Mouse (Mus musculus) stomach, embryonic 15.5 days (tissue): ENCODE measurements around the gene Rdh1. TPM values are rescaled to one million over a fixed set of nuclear protein-coding genes. Genes with fewer than 3 reads are reported as not detected.
"Not testable (repeated sequence)": the region's sequence is repeated elsewhere in the genome, so short reads cannot be mapped to it uniquely, and the experiment has no call there.

Source experiments
- ATAC-seq: fragments of 200-750 bp; cut with Nextera tagmentation; 2 replicates; pipeline ENCODE4 v1.8.0; 2017; ENCODE audit warnings: low read depth, moderate number of reproducible peaks, moderate TSS enrichment; ENCODE audit not compliant: insufficient read depth, low FRiP score
- H3K27ac ChIP-seq: fragments of 300-500 bp; sonication (generic); 2 replicates; pipeline ENCODE4 v1.5.1; 2015; ENCODE audit warnings: mild to moderate bottlenecking, inconsistent platforms
- H3K27me3 ChIP-seq: fragments of 300-500 bp; sonication (generic); replicated peaks from 2 replicates; pipeline ENCODE4 v1.6.1; 2015; ENCODE audit warnings: inconsistent platforms
- H3K36me3 ChIP-seq: fragments of 300-500 bp; sonication (generic); 2 replicates; pipeline ENCODE4 v1.6.1; 2015; ENCODE audit warnings: inconsistent platforms
- H3K4me1 ChIP-seq: fragments of 300-500 bp; sonication (generic); 2 replicates; pipeline ENCODE4 v1.6.1; 2015; ENCODE audit warnings: inconsistent platforms
- H3K4me2 ChIP-seq: fragments of 300-500 bp; sonication (generic); 2 replicates; pipeline ENCODE4 v1.6.1; 2015; ENCODE audit warnings: mild to moderate bottlenecking, inconsistent platforms
- H3K4me3 ChIP-seq: fragments of 300-500 bp; sonication (generic); replicated peaks from 2 replicates; pipeline ENCODE4 v1.5.1; 2015; ENCODE audit warnings: inconsistent platforms
- H3K9ac ChIP-seq: fragments of 300-500 bp; sonication (generic); 2 replicates; pipeline ENCODE4 v1.6.1; 2015; ENCODE audit warnings: inconsistent platforms
- H3K9me3 ChIP-seq: fragments of 300-500 bp; sonication (generic); 2 replicates; pipeline ENCODE4 v1.6.1; 2016; ENCODE audit warnings: inconsistent platforms
- WGBS: fragments of 180-500 bp; shearing (Covaris S2); methylation state at CpG from one replicate; pipeline ENCODE4 v1.1.7; 2015; 5-methylcytosine and 5-hydroxymethylcytosine counted together
- polyA plus RNA-seq: library from polyadenylated mRNA; unstranded; fragments of >200 nt; fragmentation: Nextera tagmentation; extraction: Ambion mirVana; gene quantifications from 2 replicates; pipeline ENCODE4 v1.2.1, GENCODE M21; 2015

Gene Rdh1
- polyA plus RNA-seq, 1 experiment from 2014 or later, result 0.03 TPM

- H3K27me3 ChIP-seq, result no peaks in the 10 kb centered on the region
- H3K4me3 ChIP-seq, result no peak within 1 kb of the TSS
- H3K27ac ChIP-seq, result no peak within 1 kb of the TSS
- no peaks in the 10 kb centered on the region for H3K9me3 ChIP-seq
- H3K36me3 ChIP-seq, result peaks cover 10% of the 10 kb centered on the region; the same call in 1 of the 2 replicates
- H3K9ac ChIP-seq, result no peak within 1 kb of the TSS
- peaks cover 13% of the 10 kb centered on the region for H3K4me1 ChIP-seq
- no peak for ATAC-seq
- 44% methylated on average over 8 of the region's 8 CpGs for WGBS
- H3K4me2 ChIP-seq, result peak within 1 kb of the TSS; percentile 38
These were observed 8.0 kb upstream of the Rdh1 start, which contains the start of gene Gpr182 for GRCm38 (mm10) chr10:127751548-127751947. Gene Gpr182 (minus strand): TSS chr10:127751732.

DNA sequence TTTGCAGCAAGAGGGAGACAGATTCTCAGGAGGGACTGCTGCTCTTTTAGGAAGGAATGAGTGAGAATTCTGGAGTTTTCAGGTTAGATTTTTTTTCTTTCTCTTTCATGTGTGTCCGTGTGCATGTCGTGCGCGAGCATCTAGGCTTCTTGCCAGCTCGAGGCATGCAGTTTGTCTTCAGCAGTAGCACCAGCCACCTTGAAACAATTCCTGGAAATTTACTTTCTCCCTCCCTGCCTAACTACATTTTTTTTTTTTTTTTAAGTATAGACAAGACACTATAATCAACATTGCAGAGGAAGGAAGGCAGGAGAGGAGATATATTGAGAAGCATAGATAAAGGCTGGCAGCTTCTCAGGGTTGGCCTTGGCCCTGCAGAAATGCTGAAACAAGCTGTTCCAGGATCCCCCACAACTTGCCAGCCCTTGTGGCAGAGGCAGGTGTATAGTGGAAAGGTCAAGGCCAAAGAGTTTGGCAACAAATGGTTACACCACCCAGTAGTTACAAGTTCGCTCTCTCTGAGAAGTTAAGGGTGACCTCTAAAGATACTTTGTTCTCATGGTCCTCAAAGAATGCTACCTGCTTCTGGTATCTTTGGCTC, 4.9 kb upstream of the Rdh1 start:
- Histone ChIP-seq H3K9me3 (no peaks in the 10 kb centered on the region), H3K4me1 (peaks cover 5% of the 10 kb centered on the region; the same call in 1 of the 2 replicates), H3K4me2 (no peak overlapping the region), H3K27me3 (no peaks in the 10 kb centered on the region), H3K36me3 (no peaks in the 10 kb centered on the region), H3K4me3 (no peak overlapping the region), H3K27ac (no peak overlapping the region), H3K9ac (no peak overlapping the region)
- no peak for ATAC-seq
- 62% methylated on average over 6 of the region's 6 CpGs for WGBS

DNA sequence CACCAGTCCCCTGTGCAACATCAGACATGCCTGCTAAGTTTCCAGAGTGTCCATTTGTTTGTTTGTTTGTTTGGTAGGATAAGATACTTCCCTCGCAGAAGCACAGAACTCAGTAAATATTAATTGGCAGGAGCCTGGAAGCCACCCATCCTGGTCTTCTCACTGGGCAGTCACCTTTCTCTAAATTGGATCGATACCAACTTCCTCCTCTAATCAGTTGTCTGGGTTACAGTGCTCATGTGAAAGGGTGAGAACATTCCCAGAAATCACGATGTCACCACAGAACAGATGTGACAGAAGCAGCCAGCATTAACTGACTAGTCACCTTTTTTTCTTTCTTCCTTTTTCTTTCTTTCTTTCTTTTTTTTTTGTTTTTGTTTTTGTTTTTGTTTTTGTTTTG, 4.3 kb upstream of the Rdh1 start:
- H3K36me3 ChIP-seq, result no peaks in the 10 kb centered on the region
- H3K9me3 ChIP-seq, result no peaks in the 10 kb centered on the region
- no peak overlapping the region for H3K4me2 ChIP-seq
- 52% methylated on average over 3 of the region's 3 CpGs for WGBS
- no peak overlapping the region for H3K4me3 ChIP-seq
- no peak overlapping the region for H3K9ac ChIP-seq
- no peaks in the 10 kb centered on the region for H3K27me3 ChIP-seq
- no peak overlapping the region for H3K27ac ChIP-seq
- 0 out of 2 replicates have a peak, but pooled peaks cover 2% of the 10 kb centered on the region for H3K4me1 ChIP-seq
- no peak for ATAC-seq

GRCm38 (mm10) chr10:127755770-127756468, 3.6 kb upstream of the Rdh1 start:
- WGBS, result 26% methylated on average over 17 of the region's 18 CpGs
- Histone ChIP-seq H3K4me3 (peak overlapping the region; percentile 21; the same call in 1 of the 2 replicates), H3K4me2 (peak overlapping the region; percentile 51), H3K4me1 (no peaks in the 10 kb centered on the region), H3K9ac (no peak overlapping the region; the same call in 1 of the 2 replicates), H3K9me3 (no peaks in the 10 kb centered on the region), H3K36me3 (no peaks in the 10 kb centered on the region), H3K27ac (0 out of 2 replicates have a peak overlapping the region, but pooled peaks have one; percentile 1), H3K27me3 (no peaks in the 10 kb centered on the region)
- ATAC-seq, result no peak

DNA sequence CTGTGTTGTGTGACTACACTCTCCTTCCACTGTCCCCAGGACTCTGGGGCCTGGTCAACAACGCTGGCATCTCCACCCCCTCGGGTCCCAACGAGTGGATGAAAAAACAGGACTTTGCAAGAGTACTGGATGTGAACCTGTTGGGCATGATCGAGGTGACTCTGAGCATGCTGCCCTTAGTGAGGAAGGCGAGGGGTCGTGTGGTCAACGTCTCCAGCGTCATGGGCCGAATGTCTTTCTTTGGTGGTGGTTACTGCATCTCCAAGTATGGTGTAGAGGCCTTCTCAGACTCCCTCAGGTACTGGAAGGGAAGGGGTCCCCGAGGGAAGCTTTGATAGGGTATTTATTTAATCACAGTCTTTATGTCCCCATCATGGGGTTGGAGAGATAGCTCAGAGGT, 3.4 kb downstream of the Rdh1 start:
- not testable (repeated sequence) for H3K9ac ChIP-seq, H3K27me3 ChIP-seq, H3K4me3 ChIP-seq, H3K4me1 ChIP-seq, H3K4me2 ChIP-seq, H3K27ac ChIP-seq, ATAC-seq, H3K36me3 ChIP-seq, H3K9me3 ChIP-seq
- 89% methylated on average over 10 of the region's 10 CpGs for WGBS

DNA sequence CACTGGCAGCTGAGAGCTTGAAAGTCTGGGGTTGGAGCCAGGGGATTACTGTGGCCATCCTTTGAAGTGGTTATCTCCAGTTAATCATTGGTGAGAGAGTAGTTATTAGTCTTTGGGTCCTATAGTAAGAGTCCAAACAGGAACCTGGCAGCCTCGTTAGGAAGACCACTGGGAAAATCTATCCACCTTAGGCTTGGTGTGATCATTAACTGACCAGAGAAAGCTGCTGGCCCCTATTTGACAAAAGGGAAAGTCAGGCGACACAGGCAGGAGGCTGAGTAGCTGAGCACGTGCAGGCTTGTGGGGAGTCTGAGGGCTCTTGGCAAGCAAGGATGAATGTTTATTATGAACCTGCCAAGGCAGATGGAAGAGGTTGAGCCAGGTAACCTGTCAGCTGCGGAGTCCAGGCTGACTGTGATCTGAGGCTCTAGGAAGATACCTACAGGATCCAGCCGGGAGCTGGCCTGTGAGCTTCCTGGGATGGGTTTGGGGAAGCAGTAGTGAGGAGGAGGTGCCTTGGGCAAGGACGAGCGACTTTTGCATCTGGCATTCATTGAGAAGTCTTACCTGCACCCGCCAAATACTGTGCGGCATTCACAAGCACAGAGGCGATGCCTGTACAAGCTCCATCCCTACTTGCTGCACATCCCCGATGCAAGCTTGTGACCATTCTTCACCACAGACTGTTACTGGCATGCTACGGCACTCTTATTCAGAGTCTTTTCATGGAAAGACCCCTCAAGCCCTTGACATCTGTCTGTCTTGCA, 4.6 kb downstream of the Rdh1 start:
- no peak overlapping the region for H3K9ac ChIP-seq
- H3K27ac ChIP-seq, result no peak overlapping the region
- no peaks in the 10 kb centered on the region for H3K27me3 ChIP-seq
- 45% methylated on average over 12 of the region's 12 CpGs for WGBS
- ATAC-seq, result peak; percentile 60; the same call in 1 of the 2 replicates
- no peaks in the 10 kb centered on the region for H3K36me3 ChIP-seq
- H3K9me3 ChIP-seq, result no peaks in the 10 kb centered on the region
- no peak overlapping the region for H3K4me2 ChIP-seq
- H3K4me1 ChIP-seq, result 0 out of 2 replicates have a peak, but pooled peaks cover 6% of the 10 kb centered on the region
- no peak overlapping the region for H3K4me3 ChIP-seq

DNA sequence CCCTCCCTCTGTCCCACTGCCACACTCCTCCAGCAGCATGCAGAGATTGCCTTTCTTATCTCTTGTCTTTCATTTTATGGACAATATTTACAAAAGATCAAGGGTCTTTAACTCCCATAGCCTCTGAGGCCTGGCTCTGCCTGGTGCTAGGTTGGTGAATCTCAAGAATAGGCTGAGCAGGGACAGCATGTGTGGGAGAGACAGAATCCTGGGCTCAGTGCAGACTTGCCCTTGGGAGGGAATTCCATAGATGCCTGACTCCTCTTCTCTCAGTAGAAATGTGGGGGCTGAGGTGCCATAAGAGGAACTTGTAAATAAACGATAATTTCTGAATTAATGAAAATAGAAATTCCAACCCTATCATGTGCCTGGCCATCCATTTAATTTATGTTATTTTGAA, 7.0 kb downstream of the Rdh1 start:
- Histone ChIP-seq H3K36me3 (no peaks in the 10 kb centered on the region), H3K9ac (no peak overlapping the region), H3K4me2 (no peak overlapping the region), H3K27ac (no peak overlapping the region), H3K27me3 (no peaks in the 10 kb centered on the region), H3K4me3 (no peak overlapping the region), H3K9me3 (no peaks in the 10 kb centered on the region), H3K4me1 (0 out of 2 replicates have a peak, but pooled peaks cover 6% of the 10 kb centered on the region)
- WGBS, result 78% methylated on average over 1 of the region's 1 CpGs
- ATAC-seq, result no peak

- ATAC-seq, result no peak
- 75% methylated on average over 2 of the region's 2 CpGs for WGBS
These were observed 16.5 kb downstream of the Rdh1 start, which contains the start of gene Rdh9 for GRCm38 (mm10) chr10:127776011-127776410. Gene Rdh9 (plus strand): TSS chr10:127776386.

GRCm38 (mm10) chr10:127782321-127782720, 22.8 kb downstream of the Rdh1 start:
- WGBS, result 94% methylated on average over 17 of the region's 17 CpGs
- H3K4me2 ChIP-seq, H3K4me3 ChIP-seq, ATAC-seq, H3K9ac ChIP-seq, H3K36me3 ChIP-seq, H3K9me3 ChIP-seq, H3K4me1 ChIP-seq, H3K27ac ChIP-seq, H3K27me3 ChIP-seq: not testable (repeated sequence)

More at GRCm38 (mm10) chr10:127776011-127776410, 16.5 kb downstream of the Rdh1 start, which contains the start of gene Rdh9:
- Histone ChIP-seq H3K27me3 (no peaks in the 10 kb centered on the region), H3K4me3 (no peak within 1 kb of the TSS), H3K4me2 (no peak within 1 kb of the TSS), H3K36me3 (no peaks in the 10 kb centered on the region), H3K27ac (no peak within 1 kb of the TSS), H3K9ac (no peak within 1 kb of the TSS), H3K9me3 (no peaks in the 10 kb centered on the region), H3K4me1 (no peaks in the 10 kb centered on the region)

DNA sequence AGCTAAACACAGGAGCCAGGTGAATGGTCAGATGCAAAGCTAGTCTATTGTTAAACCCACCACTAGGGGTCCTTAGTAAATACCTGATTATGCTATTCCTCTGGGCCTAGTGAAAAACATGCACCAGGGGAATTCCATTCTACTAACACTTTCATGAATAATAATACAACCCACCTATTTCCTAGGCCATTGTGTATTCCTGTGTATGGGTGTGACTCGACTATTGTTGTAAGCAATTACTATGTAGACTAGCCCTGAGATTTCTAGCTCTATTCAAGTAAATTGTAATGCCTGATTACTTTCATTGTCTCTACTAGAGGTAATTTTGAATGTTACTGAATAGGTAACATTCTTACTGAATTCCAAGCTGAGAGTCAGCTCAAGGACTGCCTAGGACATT, 25.9 kb downstream of the Rdh1 start:
- not testable (repeated sequence) for H3K36me3 ChIP-seq, H3K27me3 ChIP-seq, H3K4me2 ChIP-seq, H3K4me1 ChIP-seq, ATAC-seq, H3K4me3 ChIP-seq, H3K9me3 ChIP-seq, H3K27ac ChIP-seq, H3K9ac ChIP-seq
- WGBS, result 84% methylated on average over 1 of the region's 1 CpGs

DNA sequence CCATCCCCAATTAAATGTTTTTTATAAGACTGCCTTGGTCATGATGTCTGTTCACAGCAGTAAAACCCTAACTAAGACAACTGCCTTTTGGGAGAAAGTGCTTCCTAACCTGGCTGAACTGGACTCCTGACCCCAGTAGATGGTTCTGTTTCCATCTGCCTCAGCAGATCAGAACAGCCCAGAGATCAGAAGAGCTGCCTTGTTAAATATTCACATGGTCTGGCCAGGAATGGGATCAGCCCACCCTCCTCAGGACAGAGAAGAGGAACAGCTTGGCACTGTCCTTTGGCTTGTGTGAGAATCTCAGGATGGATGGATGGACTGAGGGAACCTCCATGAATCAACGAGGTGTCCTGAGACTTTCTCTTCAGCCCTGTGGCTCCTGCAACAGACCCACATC, 39.8 kb downstream of the Rdh1 start:
- H3K4me2 ChIP-seq, result no peak overlapping the region
- ATAC-seq, result no peak
- no peak overlapping the region for H3K4me3 ChIP-seq
- no peaks in the 10 kb centered on the region for H3K9me3 ChIP-seq
- no peaks in the 10 kb centered on the region for H3K36me3 ChIP-seq
- no peaks in the 10 kb centered on the region for H3K27me3 ChIP-seq
- WGBS, result 69% methylated on average over 1 of the region's 1 CpGs
- H3K27ac ChIP-seq, result no peak overlapping the region
- no peaks in the 10 kb centered on the region for H3K4me1 ChIP-seq
- H3K9ac ChIP-seq, result no peak overlapping the region

GRCm38 (mm10) chr10:127800891-127801290, 41.4 kb downstream of the Rdh1 start, which contains the start of gene Rdh16:
Gene Rdh16 (plus strand): TSS chr10:127801152.
- no peaks in the 10 kb centered on the region for H3K9me3 ChIP-seq
- no peak within 1 kb of the TSS for H3K4me2 ChIP-seq
- H3K27ac ChIP-seq, result no peak within 1 kb of the TSS
- H3K4me1 ChIP-seq, result no peaks in the 10 kb centered on the region
- ATAC-seq, result no peak
- H3K4me3 ChIP-seq, result no peak within 1 kb of the TSS
- H3K9ac ChIP-seq, result no peak within 1 kb of the TSS
- WGBS, result 85% methylated on average over 6 of the region's 6 CpGs
- no peaks in the 10 kb centered on the region for H3K36me3 ChIP-seq
- H3K27me3 ChIP-seq, result no peaks in the 10 kb centered on the region
